Mouse (Mus musculus) CH12.LX (cell line): ENCODE data around the gene Abtb2. TPM values are rescaled to one million over a fixed set of nuclear protein-coding genes. Genes with fewer than 3 reads are reported as not detected.
A peak's percentile ranks its signal among the peaks of the same experiment; 100 is the strongest.

ENCODE experiments used
- DNase-seq: peaks from one replicate; pipeline ENCODE4 v3.0.0-alpha.2; 2013; ENCODE audit errors: extremely low read depth
- H3K27ac ChIP-seq: 2 replicates; pipeline ENCODE4 v1.5.1; 2012; ENCODE audit warnings: low read depth, mild to moderate bottlenecking, control low read depth, moderate library complexity; ENCODE audit not compliant: insufficient read depth
- H3K27me3 ChIP-seq: replicated peaks from 2 replicates; pipeline ENCODE3; 2012; ENCODE audit warnings: inconsistent platforms
- H3K36me3 ChIP-seq, 2 experiments: replicated peaks in 1 of 2; 2 replicates each; pipeline versions ENCODE3 to v1.6.1; 2012; ENCODE audit warnings: inconsistent platforms in 1 of 2, low read length in 1 of 2, mild to moderate bottlenecking in 1 of 2, mixed read lengths in 1 of 2, moderate library complexity in 1 of 2; ENCODE audit not compliant: control insufficient read depth in 1 of 2, insufficient read depth in 1 of 2
- H3K4me1 ChIP-seq, 2 experiments: 2 replicates each; pipeline ENCODE4 v1.6.1; 2012; ENCODE audit warnings: inconsistent platforms in 1 of 2, moderate library complexity in 1 of 2; ENCODE audit not compliant: insufficient read depth in 2 of 2, control insufficient read depth in 1 of 2
- H3K4me2 ChIP-seq: 2 replicates; pipeline ENCODE4 v1.6.1; 2012; ENCODE audit warnings: low read depth, mild to moderate bottlenecking, control low read depth; ENCODE audit not compliant: poor library complexity, insufficient read depth, severe bottlenecking
- H3K4me3 ChIP-seq, 3 experiments: fragments of 150-350 bp in 1 of 3; sonication (generic) in 1 of 3; replicated peaks in 1 of 3; 2 replicates each; pipeline versions ENCODE3 to v1.5.1; 2011 to 2012; ENCODE audit warnings: low read depth in 2 of 3, low read length in 2 of 3, mild to moderate bottlenecking in 2 of 3, moderate library complexity in 2 of 3, control low read depth in 1 of 3, improper control_type of control experiment in 1 of 3, inconsistent platforms in 1 of 3, mixed read lengths in 1 of 3; ENCODE audit not compliant: poor library complexity in 1 of 3
- H3K79me2 ChIP-seq: replicated peaks from 2 replicates; pipeline ENCODE4 v1.6.1; 2012; ENCODE audit warnings: mild to moderate bottlenecking, moderate library complexity; ENCODE audit not compliant: control insufficient read depth, poor library complexity, insufficient read depth, severe bottlenecking; ENCODE audit errors: extremely low read depth
- H3K9ac ChIP-seq: 2 replicates; pipeline ENCODE4 v1.6.1; 2012; ENCODE audit warnings: low read depth, mild to moderate bottlenecking, control low read depth, moderate library complexity; ENCODE audit not compliant: insufficient read depth
- H3K9me3 ChIP-seq: replicated peaks from 2 replicates; pipeline ENCODE3; 2012; ENCODE audit warnings: low read length, inconsistent platforms, mixed read lengths
- BHLHE40 ChIP-seq: IDR thresholded peaks from 2 replicates; pipeline ENCODE4 v1.6.1; 2011; ENCODE audit warnings: mild to moderate bottlenecking, low read depth, low read length, improper control_type of control experiment
- CHD1 ChIP-seq: IDR thresholded peaks from 2 replicates; pipeline ENCODE4 v1.6.1; 2012; ENCODE audit warnings: low read depth, low read length, improper control_type of control experiment, inconsistent platforms
- CHD2 ChIP-seq: IDR thresholded peaks from 2 replicates; pipeline ENCODE4 v1.6.1; 2011; ENCODE audit warnings: low read length, improper control_type of control experiment
- CTCF ChIP-seq, 2 experiments: IDR thresholded peaks in 1 of 2; conservative IDR thresholded peaks in 1 of 2; 2 replicates each; pipeline ENCODE4 v1.5.1; 2011 to 2012; ENCODE audit warnings: low read depth in 2 of 2, low read length in 2 of 2, improper control_type of control experiment in 1 of 2, inconsistent platforms in 1 of 2, mild to moderate bottlenecking in 1 of 2, moderate library complexity in 1 of 2
- E2F4 ChIP-seq: IDR thresholded peaks from 2 replicates; pipeline ENCODE4 v1.6.1; 2011; ENCODE audit warnings: low read depth, low read length, improper control_type of control experiment; ENCODE audit not compliant: insufficient replicate concordance
- ETS1 ChIP-seq: conservative IDR thresholded peaks from 2 replicates; pipeline ENCODE4 v1.6.1; 2012; ENCODE audit warnings: low read depth, mild to moderate bottlenecking, inconsistent platforms, low read length, improper control_type of control experiment, moderate library complexity
- GABPA ChIP-seq: IDR thresholded peaks from 2 replicates; pipeline ENCODE4 v1.6.1; 2012; ENCODE audit warnings: low read depth, low read length, improper control_type of control experiment, inconsistent platforms; ENCODE audit not compliant: insufficient replicate concordance
- JUN ChIP-seq: IDR thresholded peaks from 2 replicates; pipeline ENCODE4 v1.6.1; 2011; ENCODE audit warnings: low read depth, mild to moderate bottlenecking, low read length, improper control_type of control experiment, moderate library complexity; ENCODE audit not compliant: insufficient read depth
- JUND ChIP-seq: conservative IDR thresholded peaks from 2 replicates; pipeline ENCODE4 v1.6.1; 2011; ENCODE audit warnings: low read depth, low read length, improper control_type of control experiment
- KAT2A ChIP-seq: IDR thresholded peaks from 2 replicates; pipeline ENCODE4 v1.6.1; 2012; ENCODE audit warnings: low read length, improper control_type of control experiment, inconsistent platforms; ENCODE audit not compliant: insufficient replicate concordance
- MAFK ChIP-seq: IDR thresholded peaks from 2 replicates; pipeline ENCODE4 v1.6.1; 2011; ENCODE audit warnings: low read length, improper control_type of control experiment; ENCODE audit not compliant: insufficient replicate concordance
- MEF2A ChIP-seq: IDR thresholded peaks from 2 replicates; pipeline ENCODE4 v1.6.1; 2014; ENCODE audit warnings: low read depth, mild to moderate bottlenecking, inconsistent platforms, low read length, improper control_type of control experiment, borderline replicate concordance
- NRF1 ChIP-seq: IDR thresholded peaks from 2 replicates; pipeline ENCODE4 v1.6.1; 2014; ENCODE audit warnings: low read depth, mild to moderate bottlenecking, inconsistent platforms, low read length, improper control_type of control experiment, moderate library complexity
- POLR2A ChIP-seq: IDR thresholded peaks from 2 replicates; pipeline ENCODE4 v1.6.1; 2011; ENCODE audit warnings: low read depth, mild to moderate bottlenecking, improper control_type of control experiment, low read length
- SMC3 ChIP-seq: IDR thresholded peaks from 2 replicates; pipeline ENCODE4 v1.6.1; 2011; ENCODE audit warnings: low read depth, low read length, improper control_type of control experiment
- TCF12 ChIP-seq: IDR thresholded peaks from 2 replicates; pipeline ENCODE4 v1.6.1; 2014; ENCODE audit warnings: low read depth, mild to moderate bottlenecking, inconsistent platforms, low read length, improper control_type of control experiment
- UBTF ChIP-seq: IDR thresholded peaks from 2 replicates; pipeline ENCODE4 v1.6.1; 2012; ENCODE audit warnings: low read depth, mild to moderate bottlenecking, inconsistent platforms, low read length, improper control_type of control experiment, moderate library complexity
- dilution Hi-C: fragments of 300-500 bp; cut with MboI; formaldehyde crosslinking; loops from 2 replicates; pipeline ENCODE4 v1.14.3; 2020; ENCODE audit warnings: low sequenced_read_pairs; ENCODE audit not compliant: extremely low pct_unique_long_range_greater_than_20kb, extremely low pct_ligation_motif_present
- in situ Hi-C: fragments of 300-500 bp; cut with MboI; formaldehyde crosslinking; loops from 3 replicates; pipeline ENCODE4 v1.14.3; 2019; ENCODE audit warnings: low sequenced_read_pairs, low pct_ligation_motif_present, low pct_unique_long_range_greater_than_20kb, mixed read lengths
- polyA plus RNA-seq: library from polyadenylated mRNA; unstranded; fragments of >175 nt; gene quantifications from 2 replicates; pipeline ENCODE4 v1.2.1, GENCODE M21; 2012; ENCODE audit warnings: low read depth; ENCODE audit not compliant: insufficient read length
- total RNA-seq, 2 experiments: library from RNA; depleted of rRNA; stranded (reverse); fragments of 300-350 nt in 1 of 2; fragments of >200 nt in 1 of 2; gene quantifications; 2 replicates each; pipeline ENCODE4 v1.2.3; 2012 to 2014

Abtb2 gene
- total and polyA plus RNA-seq, 3 experiments = 2.9 to 7.7 (median 3.8) TPM

GRCm38 (mm10) chr2:103669561-103669960, 103.5 kb downstream of the Abtb2 start:
- no peak overlapping the region for H3K9ac ChIP-seq
- peak; percentile 95 for TF ChIP-seq MAFK
- no peak for TF ChIP-seq MEF2A
- in situ Hi-C loops = no loop called here
- dilution Hi-C loops = no loop called here
- H3K4me2 ChIP-seq = no peak overlapping the region
- H3K27ac ChIP-seq = no peak overlapping the region
- no peak for DNase-seq
- H3K36me3 ChIP-seq = no peaks in the 10 kb centered on the region
- H3K27me3 ChIP-seq = no peaks in the 10 kb centered on the region
- H3K4me1 ChIP-seq = peaks cover 16 to 53% of the 10 kb centered on the region in 2 experiments
- no peaks in the 10 kb centered on the region for H3K79me2 ChIP-seq
- no peaks in the 10 kb centered on the region for H3K9me3 ChIP-seq
- no peak overlapping the region for H3K4me3 ChIP-seq

- no peak for DNase-seq
- no peaks in the 10 kb centered on the region for H3K9me3 ChIP-seq
- no peak for TF ChIP-seq CHD1
- TF ChIP-seq SMC3 = no peak
- no peaks in the 10 kb centered on the region for H3K36me3 ChIP-seq
- no peak overlapping the region for H3K4me2 ChIP-seq
- in situ Hi-C loops = no loop called here
- dilution Hi-C loops = no loop called here
- H3K4me3 ChIP-seq = no peak overlapping the region
- no peak overlapping the region for H3K27ac ChIP-seq
- H3K4me1 ChIP-seq = peaks cover 16 to 57% of the 10 kb centered on the region in 2 experiments
- no peaks in the 10 kb centered on the region for H3K27me3 ChIP-seq
- no peak overlapping the region for H3K9ac ChIP-seq
- no peaks in the 10 kb centered on the region for H3K79me2 ChIP-seq
These were observed 104.2 kb downstream of the Abtb2 start for GRCm38 (mm10) chr2:103670276-103670680.

- peak; percentile 24 for DNase-seq
- Histone ChIP-seq H3K4me1 (peaks cover 25 to 68% of the 10 kb centered on the region in 2 experiments), H3K4me2 (peak overlapping the region; percentile 38), H3K27me3 (no peaks in the 10 kb centered on the region), H3K36me3 (no peaks in the 10 kb centered on the region), H3K27ac (no peak overlapping the region), H3K79me2 (no peaks in the 10 kb centered on the region), H3K4me3 (no peak overlapping the region), H3K9me3 (no peaks in the 10 kb centered on the region), H3K9ac (no peak overlapping the region)
- dilution Hi-C loops = no loop called here
- in situ Hi-C loops = no loop called here
- TF ChIP-seq MAFK (peak; percentile 100), JUND (no peak)
These were observed 106.5 kb downstream of the Abtb2 start for GRCm38 (mm10) chr2:103672573-103673119.

GRCm38 (mm10) chr2:103673609-103674008, 107.5 kb downstream of the Abtb2 start:
- Histone ChIP-seq H3K4me1 (peaks cover 20 to 68% of the 10 kb centered on the region in 2 experiments), H3K27ac (no peak overlapping the region), H3K79me2 (no peaks in the 10 kb centered on the region), H3K9ac (no peak overlapping the region), H3K9me3 (no peaks in the 10 kb centered on the region), H3K36me3 (no peaks in the 10 kb centered on the region), H3K27me3 (no peaks in the 10 kb centered on the region), H3K4me3 (no peak overlapping the region), H3K4me2 (no peak overlapping the region)
- dilution Hi-C loops (no loop called here), in situ Hi-C loops (no loop called here)
- TF ChIP-seq BHLHE40 (no peak), UBTF (no peak), POLR2A (no peak), JUN (no peak), TCF12 (no peak), CTCF (conservative IDR thresholded peaks at IDR 0.05 in 1 of 2, IDR thresholded peaks at IDR 0.05 in 1 of 2; ENCODE audit: low read depth in 2 of 2, low read length in 2 of 2) (no peak), CHD2 (no peak), ETS1 (no peak), E2F4 (no peak), NRF1 (no peak), KAT2A (no peak), SMC3 (no peak), MEF2A (no peak), MAFK (no peak), GABPA (no peak)
- no peak for DNase-seq
